Mouse (Mus musculus): ENCODE measurements around the gene Col5a3. TPM values are rescaled to one million over a fixed set of nuclear protein-coding genes. Genes with fewer than 3 reads are reported as not detected.

The Col5a3 gene
- polyA plus RNA-seq, 1 experiment from 2014 or later: 0.45 TPM

- no peaks in the 10 kb centered on the region for H3K9me3 ChIP-seq
- WGBS: 89% methylated on average over 6 of the region's 6 CpGs
- no peaks in the 10 kb centered on the region for H3K27me3 ChIP-seq
- H3K9ac ChIP-seq (replicated peaks): no peak overlapping the region
- no peak overlapping the region for H3K4me2 ChIP-seq (replicated peaks)
- no peak overlapping the region for H3K27ac ChIP-seq (replicated peaks)
- ATAC-seq (replicated peaks): no peak
- peaks cover 10% of the 10 kb centered on the region for H3K4me1 ChIP-seq
- no peak overlapping the region for H3K4me3 ChIP-seq
- no peaks in the 10 kb centered on the region for H3K36me3 ChIP-seq
Measured at GRCm38 (mm10) chr9:20758896-20759295, 56.0 kb downstream of the Col5a3 start.

- no peak overlapping the region for H3K27ac ChIP-seq (replicated peaks)
- no peak overlapping the region for H3K4me2 ChIP-seq (replicated peaks)
- no peaks in the 10 kb centered on the region for H3K36me3 ChIP-seq
- H3K9me3 ChIP-seq: no peaks in the 10 kb centered on the region
- ATAC-seq (replicated peaks): no peak
- H3K4me3 ChIP-seq: no peak overlapping the region
- H3K27me3 ChIP-seq: no peaks in the 10 kb centered on the region
- H3K9ac ChIP-seq (replicated peaks): no peak overlapping the region
- WGBS: 83% methylated on average over 2 of the region's 2 CpGs
- H3K4me1 ChIP-seq: peaks cover 10% of the 10 kb centered on the region
Measured at GRCm38 (mm10) chr9:20758243-20758642, 56.6 kb downstream of the Col5a3 start.

GRCm38 (mm10) chr9:20757087-20757955, 57.5 kb downstream of the Col5a3 start:
- WGBS: 60% methylated on average over 6 of the region's 6 CpGs
- H3K36me3 ChIP-seq: no peaks in the 10 kb centered on the region
- H3K9ac ChIP-seq (replicated peaks): no peak overlapping the region
- no peak for ATAC-seq (replicated peaks)
- H3K27ac ChIP-seq (replicated peaks): no peak overlapping the region
- H3K9me3 ChIP-seq: no peaks in the 10 kb centered on the region
- H3K4me2 ChIP-seq (replicated peaks): no peak overlapping the region
- H3K27me3 ChIP-seq: no peaks in the 10 kb centered on the region
- H3K4me3 ChIP-seq: no peak overlapping the region
- H3K4me1 ChIP-seq: peaks cover 5% of the 10 kb centered on the region

GRCm38 (mm10) chr9:20756081-20756700, 58.7 kb downstream of the Col5a3 start:
- Histone ChIP-seq H3K27ac (replicated peaks) (no peak overlapping the region), H3K4me2 (replicated peaks) (no peak overlapping the region), H3K36me3 (no peaks in the 10 kb centered on the region), H3K9ac (replicated peaks) (no peak overlapping the region), H3K9me3 (no peaks in the 10 kb centered on the region), H3K4me1 (no peaks in the 10 kb centered on the region), H3K27me3 (no peaks in the 10 kb centered on the region), H3K4me3 (no peak overlapping the region)
- no peak for ATAC-seq (replicated peaks)
- WGBS: 93% methylated on average over 4 of the region's 4 CpGs

- no peaks in the 10 kb centered on the region for H3K4me1 ChIP-seq
- H3K4me2 ChIP-seq (replicated peaks): no peak overlapping the region
- no peaks in the 10 kb centered on the region for H3K36me3 ChIP-seq
- 91% methylated on average over 2 of the region's 2 CpGs for WGBS
- no peak overlapping the region for H3K4me3 ChIP-seq
- H3K9ac ChIP-seq (replicated peaks): no peak overlapping the region
- ATAC-seq (replicated peaks): no peak
- H3K27ac ChIP-seq (replicated peaks): no peak overlapping the region
- no peaks in the 10 kb centered on the region for H3K27me3 ChIP-seq
- no peaks in the 10 kb centered on the region for H3K9me3 ChIP-seq
Measured at GRCm38 (mm10) chr9:20754335-20754734, 60.5 kb downstream of the Col5a3 start.

GRCm38 (mm10) chr9:20751477-20752029, 63.3 kb downstream of the Col5a3 start:
- no peak overlapping the region for H3K4me2 ChIP-seq (replicated peaks)
- WGBS: 46% methylated on average over 6 of the region's 6 CpGs
- H3K9ac ChIP-seq (replicated peaks): no peak overlapping the region
- no peaks in the 10 kb centered on the region for H3K9me3 ChIP-seq
- H3K27ac ChIP-seq (replicated peaks): no peak overlapping the region
- H3K36me3 ChIP-seq: no peaks in the 10 kb centered on the region
- ATAC-seq (replicated peaks): peak; percentile 27; the same call in 1 of the 2 replicates
- no peaks in the 10 kb centered on the region for H3K27me3 ChIP-seq
- peaks cover 15% of the 10 kb centered on the region for H3K4me1 ChIP-seq
- no peak overlapping the region for H3K4me3 ChIP-seq

- H3K4me1 ChIP-seq: peaks cover 30% of the 10 kb centered on the region
- WGBS: 84% methylated on average over 5 of the region's 5 CpGs
- ATAC-seq (replicated peaks): no peak
- H3K9ac ChIP-seq (replicated peaks): no peak overlapping the region
- no peak overlapping the region for H3K4me2 ChIP-seq (replicated peaks)
- H3K27ac ChIP-seq (replicated peaks): no peak overlapping the region
- H3K36me3 ChIP-seq: no peaks in the 10 kb centered on the region
- H3K4me3 ChIP-seq: no peak overlapping the region
- peaks cover 9% of the 10 kb centered on the region; the same call in 1 of the 2 replicates for H3K27me3 ChIP-seq
- no peaks in the 10 kb centered on the region for H3K9me3 ChIP-seq
Measured at GRCm38 (mm10) chr9:20749213-20749612, 65.7 kb downstream of the Col5a3 start.

- no peak overlapping the region for H3K4me3 ChIP-seq
- H3K27me3 ChIP-seq: peaks cover 14% of the 10 kb centered on the region; the same call in 1 of the 2 replicates
- H3K9ac ChIP-seq (replicated peaks): no peak overlapping the region
- no peaks in the 10 kb centered on the region for H3K9me3 ChIP-seq
- no peak overlapping the region for H3K27ac ChIP-seq (replicated peaks)
- ATAC-seq (replicated peaks): no peak
- no peaks in the 10 kb centered on the region for H3K36me3 ChIP-seq
- H3K4me1 ChIP-seq: peaks cover 36% of the 10 kb centered on the region
- 79% methylated on average over 3 of the region's 3 CpGs for WGBS
- no peak overlapping the region for H3K4me2 ChIP-seq (replicated peaks)
Measured at GRCm38 (mm10) chr9:20748540-20748939, 66.3 kb downstream of the Col5a3 start.

- 3% methylated on average over 3 of the region's 3 CpGs for WGBS
- ATAC-seq (replicated peaks): no peak
- no peak overlapping the region for H3K27ac ChIP-seq (replicated peaks)
Measured at GRCm38 (mm10) chr9:20747682-20748081, 67.2 kb downstream of the Col5a3 start.

GRCm38 (mm10) chr9:20746017-20746660, 68.7 kb downstream of the Col5a3 start, which contains the start of gene Olfm2:
Olfm2 (minus strand) TSS chr9:20746349.
- Histone ChIP-seq H3K4me2 (replicated peaks) (peak within 1 kb of the TSS; percentile 77), H3K4me1 (peaks cover 36% of the 10 kb centered on the region), H3K36me3 (no peaks in the 10 kb centered on the region), H3K9ac (replicated peaks) (peak within 1 kb of the TSS; percentile 87), H3K9me3 (no peaks in the 10 kb centered on the region), H3K27ac (replicated peaks) (no peak within 1 kb of the TSS; the same call in 1 of the 2 replicates), H3K4me3 (peak within 1 kb of the TSS; percentile 82), H3K27me3 (peaks cover 15% of the 10 kb centered on the region; the same call in 1 of the 2 replicates)
- WGBS: under 1% methylated on average over 50 of the region's 50 CpGs
- ATAC-seq (replicated peaks): peak; percentile 58

More at GRCm38 (mm10) chr9:20747682-20748081, 67.2 kb downstream of the Col5a3 start:
- H3K9ac ChIP-seq (replicated peaks): no peak overlapping the region
- no peaks in the 10 kb centered on the region for H3K36me3 ChIP-seq
- H3K4me3 ChIP-seq: no peak overlapping the region
- no peaks in the 10 kb centered on the region for H3K9me3 ChIP-seq
- peaks cover 36% of the 10 kb centered on the region for H3K4me1 ChIP-seq
- H3K4me2 ChIP-seq (replicated peaks): no peak overlapping the region
- H3K27me3 ChIP-seq: peaks cover 15% of the 10 kb centered on the region; the same call in 1 of the 2 replicates

- Histone ChIP-seq H3K4me3 (peak overlapping the region; percentile 82), H3K36me3 (no peaks in the 10 kb centered on the region), H3K27ac (replicated peaks) (peak overlapping the region; percentile 15; the same call in 1 of the 2 replicates), H3K27me3 (peaks cover 15% of the 10 kb centered on the region; the same call in 1 of the 2 replicates), H3K4me2 (replicated peaks) (peak overlapping the region; percentile 77), H3K9me3 (no peaks in the 10 kb centered on the region), H3K9ac (replicated peaks) (peak overlapping the region; percentile 87), H3K4me1 (peaks cover 36% of the 10 kb centered on the region)
- ATAC-seq (replicated peaks): peak; percentile 27
- 10% methylated on average over 17 of the region's 17 CpGs for WGBS
Measured at GRCm38 (mm10) chr9:20745129-20745966, 69.5 kb downstream of the Col5a3 start.

All from forebrain, embryonic 15.5 days (tissue).